Mouse (Mus musculus) gastrocnemius, adult 18-20 months (tissue): ENCODE results near the gene Fam178b. TPM values are rescaled to one million over a fixed set of nuclear protein-coding genes. Genes with fewer than 3 reads are reported as not detected.
A peak's percentile ranks its signal among the peaks of the same experiment; 100 is the strongest.

Source experiments
- DNase-seq: peaks from one replicate; pipeline ENCODE4 v3.0.0; 2021; ENCODE audit warnings: low spot score
- microRNA-seq: library from miRNA; unstranded; fragments of <30 nt; microRNA quantifications from one replicate; pipeline ENCODE4 v1.2.0, GENCODE M21; 2021
- total RNA-seq, 2 experiments: library from RNA; stranded (reverse); gene quantifications; 2 replicates each; pipeline ENCODE4 v1.2.3; 2021

Gene Fam178b
- total RNA-seq, 2 experiments from 2014 or later, result 0.43 to 0.59 TPM

- DNase-seq, result no peak
Measured at GRCm38 (mm10) chr1:36524058-36524457, 158.9 kb downstream of the Fam178b start.

GRCm38 (mm10) chr1:36523332-36524013 lies 159.5 kb downstream of the Fam178b start:
- DNase-seq, result peak; percentile 71

- no peak for DNase-seq
Measured at GRCm38 (mm10) chr1:36522210-36522609, 160.8 kb downstream of the Fam178b start.

GRCm38 (mm10) chr1:36519626-36520025 lies 163.4 kb downstream of the Fam178b start:
- no peak for DNase-seq

- DNase-seq, result no peak
Measured at GRCm38 (mm10) chr1:36518259-36518658, 164.7 kb downstream of the Fam178b start.

- DNase-seq, result peak; percentile 43
Measured at GRCm38 (mm10) chr1:36513718-36514117, 169.3 kb downstream of the Fam178b start.

- no peak for DNase-seq
Measured at GRCm38 (mm10) chr1:36513310-36513709, 169.7 kb downstream of the Fam178b start.

GRCm38 (mm10) chr1:36512966-36513280 lies 170.1 kb downstream of the Fam178b start:
- no peak for DNase-seq

Small RNA genes lying within 50 kb of the gene (microRNA-seq; reads per million reads assigned to microRNA genes)
- not detected for gene Gm24133

Other genes with a start within 250 kb of the Fam178b start
- 10 to 100 TPM; 21.0 to 22.2 TPM for gene Lman2l, start 237.9 kb downstream of the Fam178b start, total RNA-seq
- 1 to 10 TPM; 7.6 to 8.2 TPM for gene Cnnm4, start 211.6 kb downstream of the Fam178b start, total RNA-seq
- gene Cnnm3, start 171.3 kb downstream of the Fam178b start, total RNA-seq, result 10 to 100 TPM; 11.6 TPM
- gene Ankrd23, start 146.3 kb downstream of the Fam178b start, total RNA-seq, result 1,000 to 10,000 TPM; 3,219 to 3,282 TPM
- 1,000 to 10,000 TPM; 1,348 to 1,458 TPM for gene Gm42417, start 143.8 kb downstream of the Fam178b start, total RNA-seq
- 1 to 10 TPM; 7.3 to 8.6 TPM for gene Ankrd39, start 135.7 kb downstream of the Fam178b start, total RNA-seq
- gene Sema4c, start 124.8 kb downstream of the Fam178b start, total RNA-seq, result 1 to 10 TPM; 4.7 to 6.8 TPM
- gene Cox5b, start 8.3 kb upstream of the Fam178b start, total RNA-seq, result 1,000 to 10,000 TPM; 1,366 to 1,435 TPM
- gene 4933424G06Rik, start 27.0 kb upstream of the Fam178b start, total RNA-seq, result 1 to 10 TPM in 1 of 2 experiments, under 1 TPM in 1; 0.66 to 1.2 TPM
- gene Actr1b, start 31.2 kb upstream of the Fam178b start, total RNA-seq, result 100 to 1,000 TPM; 138 to 147 TPM
- under 1 TPM; 0.19 to 0.73 TPM for gene Zap70, start 78.6 kb upstream of the Fam178b start, total RNA-seq